Mouse (Mus musculus) cerebral cortex, adult 2 months (tissue): Measurements from ENCODE around the gene H1foo.

ENCODE experiments used
- WGBS: fragments of 180-500 bp; shearing (Covaris S2); methylation state at CpG from one replicate; pipeline ENCODE4 v1.1.7; 2018; 5-methylcytosine and 5-hydroxymethylcytosine counted together

Gene H1foo

GRCm38 (mm10) chr6:115985622-115986021 lies 40.9 kb downstream of the H1foo start:
- whole genome bisulfite sequencing, result 71% methylated on average over 9 of the region's 9 CpGs

- WGBS, result 51% methylated on average over 12 of the region's 12 CpGs
Observed at GRCm38 (mm10) chr6:115986472-115987095, 41.8 kb downstream of the H1foo start.

GRCm38 (mm10) chr6:115987096-115987747 lies 42.5 kb downstream of the H1foo start:
- whole genome bisulfite sequencing, result 50% methylated on average over 9 of the region's 9 CpGs

GRCm38 (mm10) chr6:115989032-115989431 lies 44.3 kb downstream of the H1foo start:
- 79% methylated on average over 5 of the region's 5 CpGs for WGBS

- 46% methylated on average over 4 of the region's 4 CpGs for WGBS
Observed at GRCm38 (mm10) chr6:115989607-115990006, 44.9 kb downstream of the H1foo start.

DNA sequence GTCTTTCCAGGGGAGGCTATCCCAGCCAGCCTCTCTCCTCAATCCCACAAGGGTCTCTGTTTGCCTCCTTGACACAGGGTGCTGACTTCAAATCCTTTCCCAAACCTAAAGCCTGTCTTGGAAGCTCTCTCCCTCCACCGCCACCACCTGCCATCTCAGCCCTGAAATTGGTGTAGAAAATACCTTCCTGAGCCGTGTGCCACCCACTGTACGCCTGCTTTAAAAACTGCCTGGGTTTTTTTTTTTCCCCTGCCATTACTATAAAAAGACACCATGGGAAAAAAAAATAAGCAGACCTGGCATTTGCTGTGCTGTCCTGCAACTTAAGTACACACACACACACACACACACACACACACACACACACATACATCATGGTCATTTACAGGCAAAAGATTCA lies 45.3 kb downstream of the H1foo start:
- WGBS, result 46% methylated on average over 3 of the region's 3 CpGs

DNA sequence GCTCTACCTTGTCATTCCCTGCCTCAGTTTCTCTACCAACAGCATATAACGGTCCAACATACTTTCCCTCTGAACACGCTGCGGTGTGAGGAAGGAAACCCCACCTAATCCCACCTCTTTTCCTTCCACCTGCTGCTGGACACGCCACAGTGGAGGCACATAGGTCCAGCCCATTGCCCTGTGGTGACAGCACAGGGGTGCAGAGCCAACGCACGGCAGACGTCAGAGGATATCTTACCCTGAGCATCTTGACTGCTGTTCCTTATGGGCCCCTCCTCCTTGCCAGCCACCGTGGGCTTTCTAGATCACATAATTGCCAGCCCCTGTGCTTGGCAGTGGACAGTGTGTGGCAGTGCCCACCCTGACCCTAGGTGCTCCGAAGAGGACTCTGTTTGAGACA lies 45.7 kb downstream of the H1foo start:
- WGBS, result 58% methylated on average over 9 of the region's 9 CpGs

GRCm38 (mm10) chr6:115991108-115991880 lies 46.6 kb downstream of the H1foo start:
- WGBS, result 42% methylated on average over 13 of the region's 13 CpGs

GRCm38 (mm10) chr6:115991881-115992620 lies 47.3 kb downstream of the H1foo start:
- WGBS, result 50% methylated on average over 10 of the region's 10 CpGs

- 37% methylated on average over 6 of the region's 6 CpGs for WGBS
Observed at GRCm38 (mm10) chr6:115992981-115993380, 48.2 kb downstream of the H1foo start.

DNA sequence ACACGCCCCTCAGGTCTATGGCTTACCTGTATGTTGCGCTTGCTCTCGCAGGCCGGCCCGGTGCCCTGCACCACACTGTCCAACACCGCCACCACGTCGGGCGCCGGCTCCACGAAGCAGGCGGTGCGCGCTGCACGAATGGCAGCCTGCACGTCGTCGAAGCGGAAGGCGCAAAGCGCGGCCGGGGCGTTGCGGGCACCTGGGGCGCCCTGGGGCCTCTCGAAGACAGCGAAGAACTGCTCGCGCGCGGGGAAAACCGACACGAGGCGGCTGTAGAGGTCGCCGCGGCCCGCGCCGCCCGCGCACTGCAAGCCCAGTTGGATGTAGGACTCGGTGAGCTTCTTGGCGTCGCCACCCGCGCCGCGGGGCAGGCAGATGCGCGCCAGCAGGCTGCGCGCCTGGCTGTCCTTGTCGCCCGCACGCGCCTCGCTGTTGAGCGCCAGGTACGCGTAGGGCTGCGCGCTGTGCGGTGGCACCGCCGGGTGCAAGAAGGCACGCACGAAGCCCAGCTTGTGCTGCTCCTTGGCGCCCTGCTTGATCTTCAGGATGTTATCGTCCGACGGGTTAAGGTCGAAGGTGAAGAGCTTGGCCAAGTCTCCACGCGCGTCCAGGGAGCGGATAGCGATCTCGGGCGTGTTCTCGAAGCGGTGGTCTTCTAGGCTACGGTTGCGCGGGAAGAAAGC lies 48.9 kb downstream of the H1foo start:
- WGBS, result 1% methylated on average over 86 of the region's 86 CpGs

DNA sequence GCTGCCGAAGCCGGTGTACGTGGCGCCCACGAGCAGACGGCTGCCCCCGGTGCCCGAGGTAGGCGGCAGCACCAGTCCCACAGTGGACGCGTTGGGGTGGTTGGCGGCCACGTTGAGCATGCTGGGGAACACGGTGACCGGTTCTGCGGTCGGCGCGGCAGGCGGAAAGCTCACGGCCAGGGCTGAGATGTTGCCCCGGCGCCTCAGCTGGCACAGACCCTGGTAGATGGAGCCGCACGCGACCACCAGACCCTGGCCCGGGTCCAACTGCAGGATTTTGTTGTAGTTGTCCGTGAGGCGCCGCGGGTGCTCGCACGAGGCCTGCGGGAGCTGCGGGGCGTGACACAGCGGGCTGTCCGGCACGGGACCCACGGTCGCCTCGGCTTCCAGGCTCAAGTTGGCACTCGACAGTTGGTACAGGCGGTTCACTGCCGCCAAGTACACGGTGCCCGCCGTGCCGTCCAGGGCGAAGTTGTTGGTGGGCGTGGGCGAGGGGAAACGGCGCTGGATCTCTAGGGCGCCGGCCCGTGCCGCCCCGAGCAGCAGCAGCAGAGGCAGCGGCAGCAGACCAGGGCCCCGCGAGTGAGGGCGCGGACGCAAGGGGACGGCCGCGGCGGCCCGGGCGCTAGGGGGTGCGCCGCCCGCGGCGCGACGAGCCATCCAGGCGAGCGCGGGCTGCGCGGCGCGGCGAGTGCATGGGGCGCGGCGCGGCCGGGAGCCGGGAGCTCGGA lies 49.6 kb downstream of the H1foo start:
- under 1% methylated on average over 89 of the region's 93 CpGs for WGBS

- under 1% methylated on average over 38 of the region's 51 CpGs for WGBS
Observed at GRCm38 (mm10) chr6:115994877-115995520, 50.3 kb downstream of the H1foo start, which contains the start of gene Plxnd1. Plxnd1 (minus strand) TSS chr6:115995005.

DNA sequence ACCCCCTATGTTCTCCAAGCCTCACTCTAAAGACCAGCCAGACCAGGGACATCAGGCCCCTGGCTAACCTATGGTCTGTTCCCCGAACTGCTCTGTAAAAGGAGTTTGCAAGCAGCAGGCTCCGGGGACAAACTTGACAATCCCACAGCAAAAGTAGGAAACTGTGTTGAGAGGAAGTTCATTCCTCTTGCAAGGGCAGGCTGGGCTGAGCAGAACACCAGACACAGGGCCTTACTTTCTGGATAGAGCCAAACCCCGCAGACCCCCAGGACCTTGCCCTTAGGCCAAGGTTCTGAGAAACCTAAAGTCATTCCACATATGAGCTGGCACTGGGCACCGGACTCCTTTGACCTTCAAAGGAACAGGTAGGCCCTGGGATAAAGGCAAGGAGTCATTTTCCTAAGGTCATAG lies 50.8 kb downstream of the H1foo start:
- WGBS, result 68% methylated on average over 4 of the region's 4 CpGs

GRCm38 (mm10) chr6:115996171-115996851 lies 51.6 kb downstream of the H1foo start:
- 35% methylated on average over 6 of the region's 6 CpGs for WGBS

DNA sequence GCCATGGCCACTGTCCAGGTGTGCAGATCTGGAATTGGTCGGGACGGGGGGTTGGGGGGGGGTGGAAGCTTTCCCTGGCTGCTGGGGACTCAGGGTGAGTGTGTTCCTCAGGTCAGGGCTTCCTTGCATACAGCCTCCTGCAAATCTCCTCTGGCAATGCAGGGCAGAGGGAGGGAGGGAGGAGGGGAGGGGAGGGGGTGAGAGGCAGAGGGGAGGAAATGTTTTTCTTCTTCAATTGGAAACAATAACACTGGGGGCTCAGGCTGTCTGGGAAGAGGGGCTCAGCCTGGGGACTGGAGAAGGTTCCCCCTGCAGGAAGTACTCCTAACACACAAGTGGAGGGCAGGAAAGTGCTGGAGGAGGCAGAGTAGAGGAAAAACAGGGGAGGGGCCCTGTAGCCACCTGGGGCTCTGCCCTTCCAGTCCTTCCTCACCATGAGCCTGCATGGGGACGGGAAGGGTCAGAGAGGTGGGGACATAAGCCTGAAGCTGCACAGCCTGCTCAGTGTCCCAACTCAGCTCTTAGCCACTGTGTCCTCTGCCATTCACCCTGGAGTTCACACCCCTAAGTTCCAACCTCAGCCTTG lies 53.1 kb downstream of the H1foo start:
- 60% methylated on average over 3 of the region's 3 CpGs for WGBS

GRCm38 (mm10) chr6:115998758-115999157 lies 54.0 kb downstream of the H1foo start:
- 76% methylated on average over 7 of the region's 7 CpGs for WGBS

- 98% methylated on average over 2 of the region's 2 CpGs for WGBS
Observed at GRCm38 (mm10) chr6:115999227-115999626, 54.5 kb downstream of the H1foo start.
